Mouse (Mus musculus) natural killer cell, adult 2 months (primary cell): ENCODE measurements around the gene Pcca.
"Not testable (repeated sequence)": the region's sequence is repeated elsewhere in the genome, so short reads cannot be mapped to it uniquely, and the experiment has no call there.

Experiments
- DNase-seq, 2 experiments: peaks; one replicate each; pipeline ENCODE4 v3.0.0; 2022; ENCODE audit warnings: low spot score in 2 of 2

The Pcca gene

GRCm38 (mm10) chr14:122560893-122561452 is 26.8 kb downstream of the Pcca start:
- DNase-seq, result not testable (repeated sequence)

- DNase-seq, result no peak
Measured at GRCm38 (mm10) chr14:122570862-122571261, 36.7 kb downstream of the Pcca start.

GRCm38 (mm10) chr14:122574064-122574751 is 40.1 kb downstream of the Pcca start:
- no peak for DNase-seq

GRCm38 (mm10) chr14:122577816-122578215 is 43.7 kb downstream of the Pcca start:
- no peak for DNase-seq

GRCm38 (mm10) chr14:122582057-122582456 is 47.9 kb downstream of the Pcca start:
- no peak for DNase-seq

DNA sequence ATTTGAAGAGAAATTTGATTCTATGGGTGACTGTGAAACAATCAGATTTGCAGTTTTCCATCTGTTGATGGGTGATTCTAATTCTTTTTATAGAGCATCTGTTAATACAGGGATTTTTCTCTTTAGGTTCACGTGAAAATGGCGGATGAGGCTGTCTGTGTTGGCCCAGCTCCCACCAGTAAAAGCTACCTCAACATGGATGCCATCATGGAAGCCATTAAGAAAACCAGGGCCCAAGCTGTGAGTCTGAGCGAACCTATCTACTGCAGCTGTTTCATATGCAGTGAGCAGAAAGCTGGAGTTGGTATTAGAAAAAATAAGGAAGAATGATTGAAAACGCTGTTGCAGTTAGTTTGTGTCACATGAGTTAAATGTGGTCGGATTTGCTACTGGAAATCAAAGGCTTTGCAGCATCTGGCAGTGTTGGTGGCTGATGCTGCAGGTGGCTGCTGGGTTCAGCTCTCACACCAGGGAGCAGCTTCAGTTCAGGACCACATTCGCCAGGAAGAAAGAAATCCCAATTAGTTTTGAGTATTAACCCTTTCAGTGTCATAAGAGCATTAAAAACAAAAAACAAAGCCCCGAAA is 48.5 kb downstream of the Pcca start:
- DNase-seq, result no peak

GRCm38 (mm10) chr14:122584087-122584486 is 50.0 kb downstream of the Pcca start:
- DNase-seq, result not testable (repeated sequence)

DNA sequence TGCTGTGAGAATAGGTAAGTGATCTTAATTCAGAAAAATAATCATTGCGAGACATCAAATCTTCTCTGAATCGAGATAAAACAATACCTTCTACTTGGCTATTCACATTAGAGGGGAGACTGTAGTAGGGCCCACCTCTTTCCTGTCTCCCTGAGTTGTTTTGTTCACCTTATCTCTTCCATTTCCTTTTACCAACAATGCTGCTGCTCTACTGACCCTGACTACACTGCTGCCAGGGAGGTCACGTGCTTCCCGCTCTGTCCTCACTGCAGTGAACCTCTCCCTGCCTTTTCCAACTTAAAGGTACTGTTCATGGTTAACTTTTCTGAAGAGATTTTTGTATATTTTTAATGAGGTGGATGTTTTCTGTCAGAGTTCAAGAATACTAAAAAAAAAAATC is 52.8 kb downstream of the Pcca start:
- no peak for DNase-seq

DNA sequence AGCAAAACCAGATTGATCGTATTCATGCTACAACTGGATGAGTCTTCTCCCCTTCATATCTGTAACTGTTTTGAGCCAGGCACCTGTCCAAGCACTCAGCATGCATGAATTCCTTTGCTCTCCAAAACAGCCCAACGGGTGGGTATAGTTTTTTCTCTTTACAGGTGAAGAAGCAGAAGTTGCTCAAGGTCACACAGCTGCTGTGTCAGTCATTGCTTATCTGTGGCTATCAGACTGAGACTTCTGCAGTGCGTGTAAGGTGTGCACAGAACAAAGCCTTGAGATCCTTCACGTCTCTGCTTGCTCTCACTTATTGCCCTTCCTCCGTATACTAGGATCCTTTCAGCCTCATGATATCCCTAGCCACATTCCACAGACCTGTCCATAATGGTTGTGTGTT is 63.4 kb downstream of the Pcca start:
- no peak for DNase-seq

- DNase-seq, result no peak
Measured at GRCm38 (mm10) chr14:122598802-122599201, 64.7 kb downstream of the Pcca start.

DNA sequence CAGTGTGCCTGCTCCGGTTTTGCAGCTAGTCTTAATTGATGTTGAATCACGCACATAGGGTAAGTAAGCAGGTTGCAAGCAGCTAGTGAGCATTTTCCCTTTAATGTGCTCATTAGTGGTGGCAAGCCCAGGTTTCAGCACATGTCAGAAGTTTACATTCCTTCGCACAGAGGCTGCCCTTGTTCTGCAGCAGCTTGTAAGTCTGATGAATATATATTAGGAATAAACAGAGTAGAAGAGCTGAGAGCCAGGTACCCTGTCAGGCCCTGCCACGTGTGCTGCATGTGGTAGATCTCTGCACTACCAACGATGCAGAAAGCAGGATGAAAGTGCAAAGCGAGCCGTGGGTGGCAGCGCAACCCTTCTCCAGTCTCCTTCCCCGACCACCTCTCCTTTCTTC is 65.7 kb downstream of the Pcca start:
- no peak for DNase-seq

GRCm38 (mm10) chr14:122602701-122603100 is 68.6 kb downstream of the Pcca start:
- DNase-seq, result no peak

DNA sequence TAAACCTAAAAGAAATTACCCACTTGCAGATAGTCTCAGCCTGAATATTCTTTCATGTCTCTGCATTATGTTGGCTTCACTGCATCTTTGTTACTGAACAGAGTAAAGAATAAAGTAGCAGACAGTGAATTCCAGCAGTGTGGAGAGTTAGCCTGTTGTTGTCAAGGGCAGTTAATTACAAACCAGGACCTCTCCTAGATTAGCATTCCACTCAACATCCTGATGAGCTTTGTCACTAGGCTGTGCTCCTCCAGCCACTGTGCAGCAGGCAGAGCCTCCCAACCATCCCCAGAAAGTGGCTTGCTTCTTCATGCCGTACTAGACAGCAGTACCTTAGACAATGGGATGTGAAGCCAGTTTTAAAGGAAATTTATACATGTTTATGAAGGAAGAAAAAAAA is 72.4 kb downstream of the Pcca start:
- no peak for DNase-seq

DNA sequence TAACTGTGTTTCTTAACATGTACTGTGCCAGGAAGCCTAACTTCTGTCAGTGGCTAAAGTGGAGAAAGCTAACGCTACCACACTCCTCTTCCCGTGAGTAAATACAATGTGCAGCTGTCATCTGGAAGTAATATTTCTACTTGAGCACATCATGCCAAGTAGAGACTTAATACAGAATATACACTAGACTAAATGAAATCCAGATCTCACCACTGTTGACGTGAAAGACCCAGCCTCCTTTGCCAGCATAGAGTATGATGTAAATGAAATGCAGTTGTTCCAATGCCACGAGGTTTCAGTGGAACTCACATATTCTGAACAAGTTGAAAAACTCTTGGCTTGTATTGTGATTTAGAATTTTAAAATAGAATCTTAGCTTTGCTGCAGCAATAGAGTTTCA is 73.3 kb downstream of the Pcca start:
- no peak for DNase-seq

- DNase-seq, result no peak
Measured at GRCm38 (mm10) chr14:122608323-122608722, 74.2 kb downstream of the Pcca start.

GRCm38 (mm10) chr14:122611035-122611434 is 76.9 kb downstream of the Pcca start:
- no peak for DNase-seq

DNA sequence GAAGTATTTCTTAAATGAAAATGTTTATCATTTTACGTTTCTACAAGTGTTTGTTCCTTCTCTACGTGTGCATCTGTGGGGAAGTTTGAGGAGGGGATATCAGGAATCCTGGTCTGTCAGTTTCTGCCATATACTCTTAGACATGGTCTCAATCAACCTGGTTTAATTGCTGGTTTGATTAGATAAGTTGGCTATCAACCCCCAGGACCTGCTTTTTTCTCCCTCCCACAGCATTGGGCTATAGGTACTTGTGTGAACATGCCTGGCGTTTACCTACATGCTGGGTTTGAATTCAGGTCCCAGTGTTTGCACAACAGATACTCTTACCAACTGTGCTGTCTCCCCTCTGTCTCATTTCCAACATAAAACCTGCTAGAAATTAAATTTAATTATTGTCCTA is 78.2 kb downstream of the Pcca start:
- DNase-seq, result no peak

DNA sequence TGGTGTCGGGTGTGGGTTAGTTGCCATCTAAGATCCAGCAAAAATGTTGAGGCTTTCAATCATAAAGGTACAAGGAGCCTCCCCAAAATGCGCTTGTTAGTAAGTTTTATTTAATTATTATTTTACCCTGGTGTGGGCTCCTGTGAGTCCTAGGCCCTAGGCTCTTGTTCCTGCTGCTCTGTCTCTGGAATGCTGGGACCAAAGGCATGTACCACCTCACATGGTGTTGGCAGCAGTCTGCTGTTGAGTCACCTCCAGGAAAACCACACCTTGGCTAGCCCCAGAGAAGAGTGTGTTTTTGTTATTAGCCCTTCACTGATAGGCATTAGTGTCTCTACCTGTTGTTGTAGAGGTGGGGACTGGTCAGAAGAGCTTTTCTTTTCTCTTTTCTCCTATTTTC is 83.5 kb downstream of the Pcca start:
- DNase-seq, result no peak

GRCm38 (mm10) chr14:122633416-122633815 is 99.3 kb downstream of the Pcca start:
- no peak for DNase-seq

GRCm38 (mm10) chr14:122636601-122637000 is 102.5 kb downstream of the Pcca start:
- DNase-seq, result no peak

- DNase-seq, result no peak
Measured at GRCm38 (mm10) chr14:122637798-122638555, 103.9 kb downstream of the Pcca start.

DNA sequence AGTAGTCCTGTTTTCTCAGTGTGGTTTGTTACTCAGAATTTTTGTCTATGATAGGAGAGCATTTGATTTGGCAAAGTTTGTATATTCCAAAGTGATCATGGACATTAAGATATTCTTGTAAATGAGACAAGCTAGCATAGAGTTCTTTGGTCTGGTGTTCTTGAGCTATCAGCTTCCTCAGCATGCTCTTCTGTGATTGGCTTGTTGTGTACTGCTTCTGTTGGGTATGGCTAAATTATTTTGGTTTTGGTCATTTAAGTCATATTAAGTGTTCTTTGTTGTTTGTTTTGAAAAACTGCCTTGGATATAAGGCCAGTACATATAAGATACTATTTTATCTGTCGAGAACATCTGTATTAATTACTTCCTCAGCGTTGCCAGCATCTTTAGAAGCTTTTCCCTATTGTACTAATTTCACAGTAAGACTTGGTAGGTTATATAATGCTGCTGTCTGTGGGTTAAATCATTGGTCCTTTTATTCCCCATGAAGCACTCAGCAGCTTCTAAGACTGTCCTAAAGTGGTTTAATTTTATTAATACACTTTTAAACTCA is 105.1 kb downstream of the Pcca start:
- no peak for DNase-seq
